Mouse (Mus musculus) CH12.LX (cell line): Measurements from ENCODE around the gene Il1r2. TPM values are rescaled to one million over a fixed set of nuclear protein-coding genes. Genes with fewer than 3 reads are reported as not detected.

Source experiments
- DNase-seq: peaks from one replicate; pipeline ENCODE4 v3.0.0-alpha.2; 2013; ENCODE audit errors: extremely low read depth
- H3K27ac ChIP-seq: 2 replicates; pipeline ENCODE4 v1.5.1; 2012; ENCODE audit warnings: low read depth, mild to moderate bottlenecking, control low read depth, moderate library complexity; ENCODE audit not compliant: insufficient read depth
- H3K27me3 ChIP-seq: replicated peaks from 2 replicates; pipeline ENCODE3; 2012; ENCODE audit warnings: inconsistent platforms
- H3K36me3 ChIP-seq, 2 experiments: replicated peaks in 1 of 2; 2 replicates each; pipeline versions ENCODE3 to v1.6.1; 2012; ENCODE audit warnings: inconsistent platforms in 1 of 2, low read length in 1 of 2, mild to moderate bottlenecking in 1 of 2, mixed read lengths in 1 of 2, moderate library complexity in 1 of 2; ENCODE audit not compliant: control insufficient read depth in 1 of 2, insufficient read depth in 1 of 2
- H3K4me1 ChIP-seq, 2 experiments: 2 replicates each; pipeline ENCODE4 v1.6.1; 2012; ENCODE audit warnings: inconsistent platforms in 1 of 2, moderate library complexity in 1 of 2; ENCODE audit not compliant: insufficient read depth in 2 of 2, control insufficient read depth in 1 of 2
- H3K4me2 ChIP-seq: 2 replicates; pipeline ENCODE4 v1.6.1; 2012; ENCODE audit warnings: low read depth, mild to moderate bottlenecking, control low read depth; ENCODE audit not compliant: poor library complexity, insufficient read depth, severe bottlenecking
- H3K4me3 ChIP-seq, 3 experiments: fragments of 150-350 bp in 1 of 3; sonication (generic) in 1 of 3; replicated peaks in 1 of 3; 2 replicates each; pipeline versions ENCODE3 to v1.5.1; 2011 to 2012; ENCODE audit warnings: low read depth in 2 of 3, low read length in 2 of 3, mild to moderate bottlenecking in 2 of 3, moderate library complexity in 2 of 3, control low read depth in 1 of 3, improper control_type of control experiment in 1 of 3, inconsistent platforms in 1 of 3, mixed read lengths in 1 of 3; ENCODE audit not compliant: poor library complexity in 1 of 3
- H3K79me2 ChIP-seq: replicated peaks from 2 replicates; pipeline ENCODE4 v1.6.1; 2012; ENCODE audit warnings: mild to moderate bottlenecking, moderate library complexity; ENCODE audit not compliant: control insufficient read depth, poor library complexity, insufficient read depth, severe bottlenecking; ENCODE audit errors: extremely low read depth
- H3K9ac ChIP-seq: 2 replicates; pipeline ENCODE4 v1.6.1; 2012; ENCODE audit warnings: low read depth, mild to moderate bottlenecking, control low read depth, moderate library complexity; ENCODE audit not compliant: insufficient read depth
- H3K9me3 ChIP-seq: replicated peaks from 2 replicates; pipeline ENCODE3; 2012; ENCODE audit warnings: low read length, inconsistent platforms, mixed read lengths
- EP300 ChIP-seq: IDR thresholded peaks from 2 replicates; pipeline ENCODE4 v1.6.1; 2011; ENCODE audit warnings: low read length, improper control_type of control experiment
- ETS1 ChIP-seq: conservative IDR thresholded peaks from 2 replicates; pipeline ENCODE4 v1.6.1; 2012; ENCODE audit warnings: low read depth, mild to moderate bottlenecking, inconsistent platforms, low read length, improper control_type of control experiment, moderate library complexity
- GABPA ChIP-seq: IDR thresholded peaks from 2 replicates; pipeline ENCODE4 v1.6.1; 2012; ENCODE audit warnings: low read depth, low read length, improper control_type of control experiment, inconsistent platforms; ENCODE audit not compliant: insufficient replicate concordance
- JUND ChIP-seq: conservative IDR thresholded peaks from 2 replicates; pipeline ENCODE4 v1.6.1; 2011; ENCODE audit warnings: low read depth, low read length, improper control_type of control experiment
- KAT2A ChIP-seq: IDR thresholded peaks from 2 replicates; pipeline ENCODE4 v1.6.1; 2012; ENCODE audit warnings: low read length, improper control_type of control experiment, inconsistent platforms; ENCODE audit not compliant: insufficient replicate concordance
- MAFK ChIP-seq: IDR thresholded peaks from 2 replicates; pipeline ENCODE4 v1.6.1; 2011; ENCODE audit warnings: low read length, improper control_type of control experiment; ENCODE audit not compliant: insufficient replicate concordance
- MAX ChIP-seq: IDR thresholded peaks from 2 replicates; pipeline ENCODE4 v1.6.1; 2011; ENCODE audit warnings: low read length, improper control_type of control experiment
- MAZ ChIP-seq: IDR thresholded peaks from 2 replicates; pipeline ENCODE4 v1.6.1; 2012; ENCODE audit warnings: low read depth, mild to moderate bottlenecking, inconsistent platforms, low read length, improper control_type of control experiment, moderate library complexity
- MEF2A ChIP-seq: IDR thresholded peaks from 2 replicates; pipeline ENCODE4 v1.6.1; 2014; ENCODE audit warnings: low read depth, mild to moderate bottlenecking, inconsistent platforms, low read length, improper control_type of control experiment, borderline replicate concordance
- MXI1 ChIP-seq: IDR thresholded peaks from 2 replicates; pipeline ENCODE4 v1.6.1; 2011; ENCODE audit warnings: mild to moderate bottlenecking, low read depth, low read length, improper control_type of control experiment
- NRF1 ChIP-seq: IDR thresholded peaks from 2 replicates; pipeline ENCODE4 v1.6.1; 2014; ENCODE audit warnings: low read depth, mild to moderate bottlenecking, inconsistent platforms, low read length, improper control_type of control experiment, moderate library complexity
- PAX5 ChIP-seq: IDR thresholded peaks from 2 replicates; pipeline ENCODE4 v1.6.1; 2012; ENCODE audit warnings: low read length, inconsistent platforms, mixed read lengths
- POLR2A ChIP-seq: IDR thresholded peaks from 2 replicates; pipeline ENCODE4 v1.6.1; 2011; ENCODE audit warnings: low read depth, mild to moderate bottlenecking, improper control_type of control experiment, low read length
- POLR2AphosphoS2 ChIP-seq: IDR thresholded peaks from 2 replicates; pipeline ENCODE4 v1.6.1; 2011; ENCODE audit warnings: low read depth, low read length, improper control_type of control experiment
- RCOR1 ChIP-seq: conservative IDR thresholded peaks from 2 replicates; pipeline ENCODE4 v1.6.1; 2012; ENCODE audit warnings: low read depth, mild to moderate bottlenecking, inconsistent platforms, low read length, improper control_type of control experiment
- SMC3 ChIP-seq: IDR thresholded peaks from 2 replicates; pipeline ENCODE4 v1.6.1; 2011; ENCODE audit warnings: low read depth, low read length, improper control_type of control experiment
- TBP ChIP-seq: conservative IDR thresholded peaks from 2 replicates; pipeline ENCODE4 v1.6.1; 2011; ENCODE audit warnings: low read depth, low read length, improper control_type of control experiment
- UBTF ChIP-seq: IDR thresholded peaks from 2 replicates; pipeline ENCODE4 v1.6.1; 2012; ENCODE audit warnings: low read depth, mild to moderate bottlenecking, inconsistent platforms, low read length, improper control_type of control experiment, moderate library complexity
- ZKSCAN1 ChIP-seq: IDR thresholded peaks from 2 replicates; pipeline ENCODE4 v1.6.1; 2012; ENCODE audit warnings: low read depth, inconsistent platforms, low read length, improper control_type of control experiment, borderline replicate concordance
- ZMIZ1 ChIP-seq: IDR thresholded peaks from 2 replicates; pipeline ENCODE4 v1.6.1; 2012; ENCODE audit warnings: low read depth, mild to moderate bottlenecking, inconsistent platforms, low read length, improper control_type of control experiment
- ZNF384 ChIP-seq: IDR thresholded peaks from 2 replicates; pipeline ENCODE4 v1.6.1; 2012; ENCODE audit warnings: low read depth, low read length, improper control_type of control experiment, inconsistent platforms
- dilution Hi-C: fragments of 300-500 bp; cut with MboI; formaldehyde crosslinking; loops from 2 replicates; pipeline ENCODE4 v1.14.3; 2020; ENCODE audit warnings: low sequenced_read_pairs; ENCODE audit not compliant: extremely low pct_unique_long_range_greater_than_20kb, extremely low pct_ligation_motif_present
- in situ Hi-C: fragments of 300-500 bp; cut with MboI; formaldehyde crosslinking; loops from 3 replicates; pipeline ENCODE4 v1.14.3; 2019; ENCODE audit warnings: low sequenced_read_pairs, low pct_ligation_motif_present, low pct_unique_long_range_greater_than_20kb, mixed read lengths
- polyA plus RNA-seq: library from polyadenylated mRNA; unstranded; fragments of >175 nt; gene quantifications from 2 replicates; pipeline ENCODE4 v1.2.1, GENCODE M21; 2012; ENCODE audit warnings: low read depth; ENCODE audit not compliant: insufficient read length
- total RNA-seq, 2 experiments: library from RNA; depleted of rRNA; stranded (reverse); fragments of 300-350 nt in 1 of 2; fragments of >200 nt in 1 of 2; gene quantifications; 2 replicates each; pipeline ENCODE4 v1.2.3; 2012 to 2014

Gene Il1r2
- total and polyA plus RNA-seq, 3 experiments = 0.13 to 2.2 (median 1.1) TPM

- H3K4me1 ChIP-seq = peaks cover 10 to 18% of the 10 kb centered on the region in 2 experiments
- H3K4me3 ChIP-seq = no peak overlapping the region
- no peaks in the 10 kb centered on the region for H3K27me3 ChIP-seq
- no peaks in the 10 kb centered on the region for H3K9me3 ChIP-seq
- dilution Hi-C loops (no loop called here), in situ Hi-C loops (no loop called here)
- no peak overlapping the region for H3K27ac ChIP-seq
- DNase-seq = no peak
- no peaks in the 10 kb centered on the region for H3K79me2 ChIP-seq
- H3K4me2 ChIP-seq = peak overlapping the region; percentile 49; the same call in 1 of the 2 replicates
- H3K9ac ChIP-seq = no peak overlapping the region
- H3K36me3 ChIP-seq = no peaks in the 10 kb centered on the region
- no peak for TF ChIP-seq JUND
- no peak for TF ChIP-seq MAZ
- peak; percentile 38; the same call in 1 of the 2 replicates for TF ChIP-seq MAFK
Measured at GRCm38 (mm10) chr1:40033743-40034420, 40.0 kb upstream of the Il1r2 start.

GRCm38 (mm10) chr1:40037831-40038230 lies 36.0 kb upstream of the Il1r2 start:
- TF ChIP-seq RCOR1 = no peak
- TF ChIP-seq MAZ = no peak
- TF ChIP-seq ETS1 = no peak
- TF ChIP-seq SMC3 = no peak
- no peak for TF ChIP-seq UBTF
- TF ChIP-seq MXI1 = no peak
- no peak for TF ChIP-seq PAX5
- TF ChIP-seq ZNF384 = no peak
- no peak for TF ChIP-seq POLR2A
- no peak for TF ChIP-seq POLR2AphosphoS2
- no peak for TF ChIP-seq EP300
- no peak for TF ChIP-seq GABPA
- TF ChIP-seq ZKSCAN1 = no peak
- no peak for TF ChIP-seq TBP
- TF ChIP-seq MAX = no peak
- TF ChIP-seq MEF2A = no peak
- no peak for TF ChIP-seq KAT2A
- TF ChIP-seq NRF1 = no peak
- no peak for TF ChIP-seq ZMIZ1
- TF ChIP-seq, all 38 proteins: peak for 0
- H3K27me3 ChIP-seq = no peaks in the 10 kb centered on the region
- no peaks in the 10 kb centered on the region for H3K9me3 ChIP-seq
- H3K27ac ChIP-seq = no peak overlapping the region
- H3K4me1 ChIP-seq = peaks cover 10 to 14% of the 10 kb centered on the region in 2 experiments
- no peaks in the 10 kb centered on the region for H3K36me3 ChIP-seq
- H3K9ac ChIP-seq = no peak overlapping the region
- H3K79me2 ChIP-seq = no peaks in the 10 kb centered on the region
- dilution Hi-C loops (no loop called here), in situ Hi-C loops (no loop called here)
- DNase-seq = no peak
- no peak overlapping the region for H3K4me3 ChIP-seq
- H3K4me2 ChIP-seq = no peak overlapping the region
